Mouse (Mus musculus) stomach, postnatal 0 days (tissue): ENCODE results near the gene Ascl1. TPM values are rescaled to one million over a fixed set of nuclear protein-coding genes. Genes with fewer than 3 reads are reported as not detected.

Experiments
- ATAC-seq: fragments of 200-750 bp; cut with Nextera tagmentation; 2 replicates; pipeline ENCODE4 v1.8.0; 2017; ENCODE audit not compliant: low FRiP score, low TSS enrichment
- DNase-seq: peaks from one replicate; pipeline ENCODE4 v3.0.0-alpha.2; 2016; ENCODE audit warnings: low spot score
- H3K27ac ChIP-seq: fragments of 300-500 bp; sonication (generic); replicated peaks from 2 replicates; pipeline ENCODE4 v1.5.1; 2014; ENCODE audit warnings: mild to moderate bottlenecking, control low read depth
- H3K27me3 ChIP-seq: fragments of 300-500 bp; sonication (generic); 2 replicates; pipeline ENCODE4 v1.6.1; 2014; ENCODE audit warnings: low read length; ENCODE audit not compliant: control insufficient read depth, insufficient read depth
- H3K36me3 ChIP-seq: fragments of 300-500 bp; sonication (generic); 2 replicates; pipeline ENCODE4 v1.6.1; 2014; ENCODE audit warnings: low read length, mixed read lengths; ENCODE audit not compliant: control insufficient read depth, insufficient read depth
- H3K4me1 ChIP-seq: fragments of 300-500 bp; sonication (generic); replicated peaks from 2 replicates; pipeline ENCODE4 v1.6.1; 2014; ENCODE audit warnings: antibody characterized with exemption; ENCODE audit not compliant: control insufficient read depth, insufficient read depth
- H3K4me2 ChIP-seq: fragments of 300-500 bp; sonication (generic); replicated peaks from 2 replicates; pipeline ENCODE4 v1.6.1; 2014; ENCODE audit warnings: low read depth, mild to moderate bottlenecking, control low read depth, moderate library complexity
- H3K4me3 ChIP-seq: fragments of 300-500 bp; sonication (generic); 2 replicates; pipeline ENCODE4 v1.5.1; 2014; ENCODE audit warnings: low read depth, low read length, control low read depth
- H3K9ac ChIP-seq: fragments of 300-500 bp; sonication (generic); 2 replicates; pipeline ENCODE4 v1.6.1; 2014; ENCODE audit warnings: mild to moderate bottlenecking, low read length, control low read depth, mixed read lengths
- H3K9me3 ChIP-seq: fragments of 300-500 bp; sonication (generic); 2 replicates; pipeline ENCODE4 v1.6.1; 2016; ENCODE audit warnings: low read length; ENCODE audit not compliant: control insufficient read depth
- CTCF ChIP-seq: IDR thresholded peaks from 2 replicates; pipeline ENCODE4 v1.5.1; 2016; ENCODE audit warnings: antibody characterized with exemption, low read depth, mild to moderate bottlenecking, moderate library complexity
- EP300 ChIP-seq: optimal IDR thresholded peaks from 2 replicates; pipeline ENCODE3; 2016; ENCODE audit warnings: antibody characterized with exemption
- WGBS: fragments of 180-500 bp; shearing (Covaris S2); extraction: QIAGEN DNeasy Blood & Tissue Kit; methylation state at CpG from one replicate; pipeline ENCODE4 v1.1.7; 2014; 5-methylcytosine and 5-hydroxymethylcytosine counted together
- polyA plus RNA-seq: library from polyadenylated mRNA; unstranded; fragments of >200 nt; fragmentation: Nextera tagmentation; extraction: Ambion mirVana; gene quantifications from 2 replicates; pipeline ENCODE4 v1.2.1, GENCODE M21; 2015

The Ascl1 gene
- polyA plus RNA-seq, 1 experiment from 2014 or later: 1.5 TPM

- no peak overlapping the region for H3K4me3 ChIP-seq
- H3K27me3 ChIP-seq: no peaks in the 10 kb centered on the region
- no peaks in the 10 kb centered on the region for H3K4me1 ChIP-seq
- WGBS: 35% methylated on average over 13 of the region's 13 CpGs
- no peaks in the 10 kb centered on the region for H3K9me3 ChIP-seq
- no peak overlapping the region for H3K27ac ChIP-seq
- DNase-seq (no peak), ATAC-seq (no peak)
- H3K4me2 ChIP-seq: no peak overlapping the region
- H3K36me3 ChIP-seq: no peaks in the 10 kb centered on the region
- H3K9ac ChIP-seq: no peak overlapping the region
- no peak for TF ChIP-seq EP300
Observed at GRCm38 (mm10) chr10:87446829-87447753, 46.4 kb downstream of the Ascl1 start.

GRCm38 (mm10) chr10:87446139-87446828 lies 47.2 kb downstream of the Ascl1 start:
- 76% methylated on average over 2 of the region's 2 CpGs for WGBS
- Histone ChIP-seq H3K27me3 (no peaks in the 10 kb centered on the region), H3K4me3 (no peak overlapping the region), H3K9ac (no peak overlapping the region), H3K27ac (no peak overlapping the region), H3K4me1 (no peaks in the 10 kb centered on the region), H3K9me3 (no peaks in the 10 kb centered on the region), H3K4me2 (no peak overlapping the region), H3K36me3 (no peaks in the 10 kb centered on the region)
- no peak for ATAC-seq
- DNase-seq: no peak
- TF ChIP-seq EP300 (no peak), CTCF (no peak)

Other genes starting within 250 kb of the Ascl1 start
- gene Pah, start 28.1 kb upstream of the Ascl1 start, polyA plus RNA-seq: 0.17 and 0.36 TPM in 2 replicates